Mouse (Mus musculus) embryo, embryonic 10 days (tissue): ENCODE measurements around the gene Sh3d21.
"Not testable (repeated sequence)": the region's sequence is repeated elsewhere in the genome, so short reads cannot be mapped to it uniquely, and the experiment has no call there.

Experiments
- DNase-seq: peaks from one replicate; pipeline ENCODE4 v3.0.0-alpha.2; 2015; ENCODE audit warnings: low spot score

Sh3d21 gene

GRCm38 (mm10) chr4:126163067-126163659 lies at the start of gene Sh3d21:
Gene Sh3d21 (minus strand): TSS chr4:126163491.
- peak; percentile 44 for DNase-seq

- DNase-seq, result no peak
Measured at GRCm38 (mm10) chr4:126207081-126207480, 43.8 kb upstream of the Sh3d21 start.

DNA sequence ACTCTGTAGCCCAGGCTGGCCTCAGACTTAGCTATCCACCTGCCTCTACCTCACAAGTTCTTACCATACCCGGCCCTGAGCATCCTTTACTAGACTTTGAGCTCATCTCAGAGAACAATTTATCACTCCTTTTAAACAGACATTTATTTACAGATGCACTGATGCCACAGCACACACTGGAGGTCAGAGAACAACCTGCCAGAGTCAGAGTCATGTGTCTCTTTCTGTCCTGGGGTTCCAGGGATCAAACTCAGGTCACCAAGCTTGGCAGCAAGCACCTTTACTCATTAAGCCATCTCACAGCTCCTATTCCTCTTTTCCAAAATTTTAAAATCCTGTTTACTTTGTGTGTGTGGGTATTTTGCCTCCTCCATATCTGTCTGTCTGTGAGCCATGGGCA lies 42.1 kb upstream of the Sh3d21 start:
- DNase-seq, result no peak

DNA sequence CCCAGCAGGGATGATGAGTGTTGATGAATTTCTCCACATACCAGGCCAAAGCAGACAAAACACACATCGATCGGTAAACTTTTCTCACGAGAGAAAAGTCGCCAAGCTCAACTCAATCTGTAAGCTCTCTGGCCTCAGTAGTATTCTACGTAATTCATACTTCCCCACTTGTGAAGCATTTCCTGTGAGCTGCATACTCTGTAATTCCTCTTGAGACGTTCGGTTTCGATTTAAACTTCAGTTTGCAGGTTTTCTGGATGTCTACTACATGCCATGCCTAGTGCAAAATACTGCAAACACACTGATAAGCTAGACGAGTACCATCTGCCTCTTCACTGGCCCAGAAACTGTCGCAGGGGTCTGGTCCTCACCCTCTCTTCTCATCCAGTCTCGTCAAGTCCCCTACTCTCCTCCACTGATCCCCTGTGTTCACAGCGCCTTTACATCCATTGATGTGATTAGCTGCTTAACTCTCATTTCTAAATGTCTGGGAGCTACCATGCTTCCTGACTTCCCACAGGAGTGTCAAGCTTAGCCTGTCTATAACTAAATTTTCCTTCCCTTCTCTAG lies 41.5 kb upstream of the Sh3d21 start:
- DNase-seq, result no peak

DNA sequence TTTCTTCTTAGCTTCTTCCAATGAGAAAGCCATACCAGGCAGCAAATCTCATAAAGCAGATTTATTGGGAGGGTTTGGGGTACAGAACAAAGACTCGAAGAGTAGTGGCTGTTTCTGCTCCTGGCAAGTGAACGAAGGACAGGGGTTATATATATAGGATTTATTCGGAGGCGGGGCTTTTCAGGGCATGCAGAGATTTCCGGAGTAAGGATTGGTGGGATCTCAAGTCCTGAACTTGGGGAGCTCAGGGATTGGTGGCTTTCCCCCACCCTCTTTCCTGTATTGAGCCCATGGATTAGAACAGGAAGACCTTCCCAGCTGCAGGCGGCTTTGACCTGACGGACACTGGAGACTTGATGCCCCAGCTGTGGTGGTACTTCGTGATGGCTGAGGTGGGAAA lies 40.7 kb upstream of the Sh3d21 start:
- DNase-seq, result no peak

DNA sequence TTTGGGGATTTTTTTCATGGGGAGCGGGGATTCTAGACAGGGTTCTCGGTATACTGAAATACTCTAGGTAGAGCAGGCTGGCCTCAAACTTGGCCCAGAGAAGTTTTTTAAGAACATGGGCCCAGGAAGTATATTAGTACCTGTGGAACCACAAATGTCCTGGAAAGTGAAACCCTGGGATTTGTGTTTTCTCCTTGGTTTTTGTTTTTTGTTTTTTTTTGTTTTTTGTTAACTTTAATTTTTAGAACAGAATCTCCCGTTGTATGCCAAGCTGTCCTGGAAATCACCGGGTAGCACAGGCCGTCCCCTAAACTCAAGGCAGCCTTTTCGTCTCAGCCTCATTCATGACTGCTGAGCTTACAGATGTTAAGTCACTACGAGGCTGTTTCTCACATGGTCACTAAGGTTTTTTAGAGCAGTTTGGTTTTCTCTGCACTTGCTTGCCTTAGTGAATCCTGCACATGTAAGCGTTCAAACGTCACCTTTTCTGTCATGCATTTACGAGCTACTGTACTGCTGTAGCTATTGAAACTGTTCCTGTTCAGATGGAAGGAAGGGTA lies 40.1 kb upstream of the Sh3d21 start:
- no peak for DNase-seq

DNA sequence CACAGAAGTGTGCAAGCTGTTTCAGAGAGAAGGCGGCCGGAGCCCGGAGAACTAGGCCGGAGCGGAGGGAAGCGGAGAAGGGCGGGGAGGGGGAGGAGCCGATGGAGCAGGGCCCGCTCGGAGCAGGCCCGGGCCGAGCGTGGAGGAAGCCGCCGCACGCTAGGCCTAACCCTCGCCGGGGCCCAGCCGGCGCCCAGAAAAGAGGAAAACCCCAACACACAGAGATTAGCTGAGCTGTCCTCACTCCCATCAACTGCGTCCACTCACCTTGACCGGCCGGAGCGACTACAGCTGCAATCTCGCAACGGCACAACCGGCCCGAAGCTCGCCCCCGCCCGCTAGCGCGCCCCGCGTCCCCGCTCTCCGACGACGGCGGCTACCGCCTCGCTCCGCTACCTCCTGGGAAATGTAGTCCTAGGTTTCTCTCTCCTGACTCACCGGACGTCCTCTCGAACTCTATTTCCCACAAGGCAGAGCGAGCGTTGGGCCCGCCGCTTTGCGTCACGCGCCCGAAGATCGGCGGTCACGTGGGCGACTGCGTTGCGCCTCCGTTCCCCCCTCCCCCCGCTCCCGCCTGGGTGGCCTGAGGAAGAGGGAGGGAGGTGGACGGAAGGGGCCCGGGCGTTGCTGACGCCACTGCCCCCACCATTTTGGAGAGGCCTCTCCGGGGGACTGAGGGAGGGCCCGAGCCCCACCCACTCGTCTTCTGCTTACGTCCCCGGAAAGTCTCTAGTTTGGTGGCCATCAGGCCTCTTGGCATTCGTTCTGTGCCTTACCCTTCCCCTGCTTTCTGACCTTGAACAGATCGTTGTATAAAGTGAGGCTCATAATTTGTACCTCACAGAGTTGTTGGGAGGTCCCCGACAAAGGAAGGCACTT lies 39.3 kb upstream of the Sh3d21 start, which contains the start of gene Thrap3:
Gene Thrap3, minus strand, starts transcription at position 458 of the 879 bp plus-strand sequence.
- peak; percentile 100 for DNase-seq

GRCm38 (mm10) chr4:126201514-126202302 lies 38.4 kb upstream of the Sh3d21 start:
- peak; percentile 67 for DNase-seq

GRCm38 (mm10) chr4:126200656-126201055 lies 37.4 kb upstream of the Sh3d21 start:
- DNase-seq, result no peak

DNA sequence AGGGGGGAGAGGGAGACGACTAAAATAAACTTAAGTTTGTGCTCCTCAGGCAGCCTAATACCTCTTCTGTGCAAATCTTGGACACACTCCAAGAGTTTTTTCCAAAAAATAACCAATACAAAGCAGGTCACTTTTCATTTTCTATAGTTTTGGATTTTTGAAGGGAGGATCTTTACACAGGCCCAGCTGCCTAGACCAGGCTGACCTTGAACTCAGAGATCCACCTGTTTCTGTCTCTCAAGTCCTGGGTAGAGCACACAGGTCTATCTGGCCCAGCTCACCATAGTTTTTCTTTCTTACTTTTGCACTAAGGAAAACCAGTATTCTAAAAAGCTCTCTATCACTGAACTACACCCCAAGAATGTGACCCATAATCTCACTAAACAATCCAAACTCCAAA lies 36.7 kb upstream of the Sh3d21 start:
- no peak for DNase-seq

DNA sequence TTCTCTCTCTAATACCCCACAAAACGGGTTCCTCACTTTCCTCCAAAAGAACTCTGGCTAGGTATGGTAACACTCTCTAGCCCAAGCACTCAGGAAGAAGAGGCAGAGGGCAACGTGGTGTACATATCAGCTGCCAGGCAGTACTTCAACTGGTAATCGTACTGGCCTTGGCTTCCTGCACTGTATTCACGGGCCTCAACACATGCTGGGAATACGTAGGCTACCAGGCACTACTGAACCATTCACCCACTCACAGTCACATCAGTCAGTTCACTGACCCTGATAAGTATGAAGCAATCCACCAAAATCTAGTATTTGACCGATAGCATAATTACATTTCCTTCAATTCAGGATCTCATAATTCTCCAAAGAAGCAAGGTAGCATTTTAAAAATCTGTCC lies 36.3 kb upstream of the Sh3d21 start:
- no peak for DNase-seq

DNA sequence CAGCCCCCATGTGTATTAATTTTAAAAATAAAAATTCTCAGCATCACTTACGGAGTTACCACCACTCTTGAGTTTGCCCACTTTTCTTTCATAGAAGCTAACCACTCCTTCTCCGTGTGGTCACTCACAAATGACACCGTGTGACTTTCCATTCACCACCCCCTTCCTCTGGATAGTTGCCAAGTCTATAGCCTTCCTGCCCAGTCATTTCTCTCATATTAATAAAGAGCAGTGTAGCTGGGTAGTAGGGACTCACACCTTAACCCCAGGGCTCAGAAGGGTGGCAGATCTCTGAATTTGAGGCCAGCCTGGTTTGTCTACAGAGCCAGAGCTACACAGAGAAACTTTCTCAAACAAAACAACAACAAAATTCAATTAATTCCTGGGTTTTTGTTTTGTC lies 34.2 kb upstream of the Sh3d21 start:
- no peak for DNase-seq

GRCm38 (mm10) chr4:126194916-126195315 lies 31.6 kb upstream of the Sh3d21 start:
- DNase-seq, result no peak

- DNase-seq, result no peak
Measured at GRCm38 (mm10) chr4:126194216-126194615, 30.9 kb upstream of the Sh3d21 start.

GRCm38 (mm10) chr4:126190636-126191035 lies 27.3 kb upstream of the Sh3d21 start:
- DNase-seq, result no peak

DNA sequence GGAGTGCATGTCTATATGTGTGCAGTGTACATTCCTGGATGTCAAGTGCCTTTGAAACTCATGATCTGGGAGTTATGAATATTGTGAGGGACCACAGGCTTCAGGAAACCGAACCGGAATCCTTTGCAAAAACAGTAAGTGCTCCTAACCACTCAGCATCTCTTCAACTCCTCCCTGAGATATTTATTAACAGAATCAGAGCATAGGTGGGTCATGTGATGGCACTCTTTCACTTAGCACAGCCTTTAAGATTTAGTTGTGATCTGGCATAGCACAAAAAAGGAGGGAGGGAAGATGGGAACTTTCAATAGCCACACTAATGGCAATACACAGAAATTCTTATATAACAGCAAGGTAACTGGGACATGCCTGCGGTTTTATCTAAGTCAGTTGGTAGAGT lies 23.8 kb upstream of the Sh3d21 start:
- DNase-seq, result no peak

GRCm38 (mm10) chr4:126183034-126183433 lies 19.7 kb upstream of the Sh3d21 start:
- DNase-seq, result no peak

GRCm38 (mm10) chr4:126181170-126181957 lies 18.1 kb upstream of the Sh3d21 start:
- peak; percentile 69 for DNase-seq

GRCm38 (mm10) chr4:126175980-126176379 lies 12.7 kb upstream of the Sh3d21 start:
- not testable (repeated sequence) for DNase-seq

DNA sequence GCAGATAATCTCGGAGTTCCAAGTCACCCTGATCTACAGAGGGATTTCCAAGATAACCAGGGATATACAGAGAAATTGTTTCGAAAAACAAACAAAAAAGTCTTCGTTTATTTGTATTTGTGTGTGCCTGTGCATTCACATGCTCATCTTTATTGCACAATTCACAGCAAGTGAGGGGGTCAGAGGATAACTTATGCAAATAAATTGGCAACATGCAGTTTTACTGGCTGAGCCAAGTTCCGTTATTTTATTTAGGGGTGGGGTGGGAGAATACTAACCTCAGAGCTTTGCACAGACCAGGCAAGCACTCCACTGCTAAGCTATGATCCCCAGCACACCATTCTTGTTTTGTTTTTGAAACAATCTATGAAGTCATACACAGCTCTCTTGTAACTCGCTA lies 10.5 kb upstream of the Sh3d21 start:
- DNase-seq, result no peak

DNA sequence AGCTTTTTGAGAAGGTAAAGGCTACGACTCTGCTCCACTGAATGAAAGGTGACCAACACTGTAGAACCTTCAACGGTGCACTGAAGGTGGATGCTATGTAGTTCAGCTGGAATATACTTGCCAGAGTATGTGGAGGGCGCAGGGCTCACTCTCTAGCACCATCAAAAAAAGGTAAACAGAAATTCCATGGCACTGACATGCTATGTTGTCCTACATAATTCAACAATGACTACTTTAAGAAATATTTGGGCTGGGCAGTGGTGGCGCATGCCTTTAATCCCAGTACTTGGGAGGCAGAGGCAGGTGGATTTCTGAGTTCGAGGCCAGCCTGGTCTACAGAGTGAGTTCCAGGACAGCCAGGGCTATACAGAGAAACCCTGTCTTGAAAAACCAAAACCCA lies 7.4 kb upstream of the Sh3d21 start:
- DNase-seq, result not testable (repeated sequence)
